Mouse (Mus musculus): ENCODE data around the gene Olfr118. TPM values are rescaled to one million over a fixed set of nuclear protein-coding genes. Genes with fewer than 3 reads are reported as not detected.
"Not testable (repeated sequence)": the region's sequence is repeated elsewhere in the genome, so short reads cannot be mapped to it uniquely, and the experiment has no call there.

The Olfr118 gene
- not detected in 2 replicates for polyA plus RNA-seq (2015; fragmentation: Nextera tagmentation; extraction: Ambion mirVana)

DNA sequence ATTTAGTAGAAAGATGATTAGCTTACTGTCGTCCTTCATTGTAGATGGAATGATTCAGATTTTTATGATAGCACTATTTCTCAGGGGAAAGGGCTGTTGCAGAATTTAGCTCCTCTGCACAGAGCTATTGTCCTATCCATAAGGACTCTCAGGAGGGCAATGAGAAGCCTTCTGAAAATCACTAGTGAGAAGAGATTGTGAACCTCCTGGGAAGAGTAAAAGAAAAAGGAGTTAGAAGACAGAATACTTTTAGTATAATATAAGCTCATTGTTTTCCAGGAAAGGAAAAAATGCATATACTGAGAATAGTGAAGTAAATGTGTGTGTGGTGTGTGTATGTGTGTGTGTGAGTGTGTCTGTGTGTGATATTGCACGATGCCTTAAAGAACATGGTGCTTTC lies at the start of gene Olfr118:
Gene Olfr118, plus strand, starts transcription at position 301 of the 400 bp plus-strand sequence.
- Histone ChIP-seq H3K27me3 (ENCODE audit: insufficient read depth, low read length) (no peaks in the 10 kb centered on the region), H3K4me1 (ENCODE audit: insufficient read depth) (no peaks in the 10 kb centered on the region), H3K27ac (ENCODE audit: low read depth) (no peak within 1 kb of the TSS), H3K36me3 (replicated peaks; ENCODE audit: insufficient read depth, low read length) (no peaks in the 10 kb centered on the region), H3K9ac (replicated peaks) (no peak within 1 kb of the TSS), H3K4me2 (ENCODE audit: low read depth, low read length) (no peak within 1 kb of the TSS), H3K4me3 (ENCODE audit: low read depth, low read length) (no peak within 1 kb of the TSS), H3K9me3 (ENCODE audit: low read length) (no peaks in the 10 kb centered on the region)
- no peak for ATAC-seq
- TF ChIP-seq CTCF (IDR thresholded peaks at IDR 0.05; ENCODE audit: low read depth) (no peak), EP300 (IDR thresholded peaks at IDR 0.05; ENCODE audit: low read depth) (no peak)
- 49% methylated on average over 2 of the region's 2 CpGs for WGBS (ENCODE audit: insufficient replicate concordance)
- DNase-seq, result no peak

DNA sequence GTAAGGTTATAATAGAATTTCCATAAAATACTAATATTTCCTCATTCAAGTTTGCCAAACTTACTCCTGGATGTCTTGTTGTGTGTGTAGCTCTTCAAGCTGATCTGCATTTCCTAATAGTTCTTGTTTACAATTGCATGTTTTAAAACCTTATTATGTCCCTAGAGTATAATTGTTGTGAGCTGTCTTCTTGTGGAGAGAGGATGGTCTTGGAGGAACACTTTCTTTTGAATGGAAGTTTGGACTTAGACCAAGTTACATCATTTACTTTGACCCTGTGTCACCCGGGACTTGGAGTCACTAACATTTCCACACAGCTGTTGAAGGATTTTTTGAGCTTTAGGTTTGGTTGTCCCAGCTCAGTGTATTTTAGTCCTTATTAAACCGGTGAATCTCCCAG lies 39.8 kb upstream of the Olfr118 start, which contains the start of the genes Olfr115 and Olfr116:
Gene Olfr115, minus strand, starts transcription at position 101 of the 400 bp plus-strand sequence.
Gene Olfr116, minus strand, starts transcription at position 191 of the 400 bp plus-strand sequence.
- DNase-seq (no peak), ATAC-seq (no peak)
- H3K36me3 ChIP-seq (replicated peaks; ENCODE audit: insufficient read depth, low read length), result no peaks in the 10 kb centered on the region
- H3K4me2 ChIP-seq (ENCODE audit: low read depth, low read length), result no peak within 1 kb of the TSS
- no peaks in the 10 kb centered on the region for H3K9me3 ChIP-seq (ENCODE audit: low read length)
- H3K27ac ChIP-seq (ENCODE audit: low read depth), result no peak within 1 kb of the TSS
- TF ChIP-seq CTCF (IDR thresholded peaks at IDR 0.05; ENCODE audit: low read depth) (no peak), EP300 (IDR thresholded peaks at IDR 0.05; ENCODE audit: low read depth) (no peak)
- no peaks in the 10 kb centered on the region for H3K4me1 ChIP-seq (ENCODE audit: insufficient read depth)
- WGBS (ENCODE audit: insufficient replicate concordance), result 79% methylated on average over 2 of the region's 2 CpGs
- H3K27me3 ChIP-seq (ENCODE audit: insufficient read depth, low read length), result no peaks in the 10 kb centered on the region
- no peak within 1 kb of the TSS for H3K4me3 ChIP-seq (ENCODE audit: low read depth, low read length)
- no peak within 1 kb of the TSS for H3K9ac ChIP-seq (replicated peaks)

DNA sequence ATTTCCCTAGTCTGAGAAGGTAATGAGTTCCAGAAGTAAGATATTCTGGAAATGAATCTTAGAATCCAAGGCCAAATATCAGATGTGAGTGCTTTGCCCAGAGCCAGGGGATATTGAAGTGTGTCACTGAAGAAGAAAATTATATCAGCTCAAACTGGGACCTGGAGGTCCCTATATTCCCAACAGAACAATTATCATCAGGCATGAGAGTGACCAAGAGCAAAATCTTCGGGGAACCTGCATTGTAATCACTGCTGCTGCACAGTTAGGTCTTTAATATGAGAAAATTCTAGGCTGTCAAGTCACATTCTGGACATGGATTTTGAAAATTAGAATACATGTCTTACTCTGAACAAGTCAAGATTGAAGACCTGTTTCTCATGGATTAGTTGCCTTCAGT lies 3.1 kb upstream of the Olfr118 start, which contains the start of gene Olfr117:
Gene Olfr117, minus strand, starts transcription at position 101 of the 400 bp plus-strand sequence.
- Histone ChIP-seq H3K4me2 (ENCODE audit: low read depth, low read length) (no peak within 1 kb of the TSS), H3K4me3 (ENCODE audit: low read depth, low read length) (no peak within 1 kb of the TSS), H3K4me1 (ENCODE audit: insufficient read depth) (no peaks in the 10 kb centered on the region), H3K27me3 (ENCODE audit: insufficient read depth, low read length) (no peaks in the 10 kb centered on the region), H3K27ac (ENCODE audit: low read depth) (no peak within 1 kb of the TSS), H3K9ac (replicated peaks) (no peak within 1 kb of the TSS), H3K36me3 (replicated peaks; ENCODE audit: insufficient read depth, low read length) (no peaks in the 10 kb centered on the region), H3K9me3 (ENCODE audit: low read length) (no peaks in the 10 kb centered on the region)
- TF ChIP-seq EP300 (IDR thresholded peaks at IDR 0.05; ENCODE audit: low read depth) (no peak), CTCF (IDR thresholded peaks at IDR 0.05; ENCODE audit: low read depth) (no peak)
- DNase-seq (no peak), ATAC-seq (no peak)
- WGBS (ENCODE audit: insufficient replicate concordance), result 43% methylated on average over 1 of the region's 1 CpGs

DNA sequence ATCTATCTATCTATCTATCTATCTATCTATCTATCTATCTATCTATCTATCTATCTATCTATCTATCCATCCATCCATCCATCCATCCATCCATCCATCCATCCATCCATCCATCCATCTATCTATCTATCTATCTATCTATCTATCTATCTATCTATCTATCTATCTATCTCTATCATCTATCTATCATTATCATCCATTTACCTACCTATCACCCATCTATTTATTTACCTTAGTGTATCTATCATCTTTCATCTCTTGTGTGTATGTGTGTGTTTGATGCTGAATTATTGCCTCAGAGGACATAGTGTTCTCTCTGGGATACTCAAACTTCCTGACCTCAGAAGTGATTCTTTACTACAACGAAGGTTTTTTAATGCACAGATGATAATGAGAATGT lies 29.5 kb downstream of the Olfr118 start, which contains the start of gene Olfr119:
Gene Olfr119, plus strand, starts transcription at position 301 of the 400 bp plus-strand sequence.
- not testable (repeated sequence) for H3K9ac ChIP-seq (replicated peaks); H3K27me3 ChIP-seq (ENCODE audit: insufficient read depth, low read length); DNase-seq; ATAC-seq; H3K9me3 ChIP-seq (ENCODE audit: low read length); H3K36me3 ChIP-seq (replicated peaks; ENCODE audit: insufficient read depth, low read length); H3K27ac ChIP-seq (ENCODE audit: low read depth); H3K4me1 ChIP-seq (ENCODE audit: insufficient read depth); H3K4me3 ChIP-seq (ENCODE audit: low read depth, low read length); H3K4me2 ChIP-seq (ENCODE audit: low read depth, low read length)
- WGBS (ENCODE audit: insufficient replicate concordance), result 68% methylated on average over 1 of the region's 1 CpGs

DNA sequence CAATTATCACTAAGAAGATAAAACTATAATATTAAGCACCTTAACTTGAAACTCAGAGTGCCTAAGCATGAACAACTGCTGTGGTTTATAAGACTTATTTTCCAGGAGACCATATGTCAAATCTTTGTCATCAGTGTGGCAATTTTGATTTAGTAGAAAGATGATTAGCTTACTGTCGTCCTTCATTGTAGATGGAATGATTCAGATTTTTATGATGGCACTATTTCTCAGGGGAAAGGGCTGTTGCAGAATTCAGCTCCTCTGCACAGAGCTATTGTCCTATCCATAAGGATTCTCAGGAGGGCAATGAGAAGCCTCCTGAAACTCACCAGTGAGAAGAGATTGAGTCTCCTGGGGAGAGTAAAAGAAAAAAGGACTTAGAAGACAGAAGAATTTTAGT lies 54.7 kb downstream of the Olfr118 start, which contains the start of gene Olfr120:
Gene Olfr120, plus strand, starts transcription at position 301 of the 400 bp plus-strand sequence.
- WGBS (ENCODE audit: insufficient replicate concordance), result 43% methylated on average over 1 of the region's 1 CpGs
- no peaks in the 10 kb centered on the region for H3K4me1 ChIP-seq (ENCODE audit: insufficient read depth)

More for the DNA sequence above, 54.7 kb downstream of the Olfr118 start, which contains the start of gene Olfr120:
- Histone ChIP-seq H3K4me3 (ENCODE audit: low read depth, low read length) (no peak within 1 kb of the TSS), H3K27ac (ENCODE audit: low read depth) (no peak within 1 kb of the TSS), H3K27me3 (ENCODE audit: insufficient read depth, low read length) (no peaks in the 10 kb centered on the region), H3K9me3 (ENCODE audit: low read length) (peaks cover 3% of the 10 kb centered on the region; the same call in 1 of the 2 replicates), H3K36me3 (replicated peaks; ENCODE audit: insufficient read depth, low read length) (no peaks in the 10 kb centered on the region), H3K9ac (replicated peaks) (no peak within 1 kb of the TSS), H3K4me2 (ENCODE audit: low read depth, low read length) (no peak within 1 kb of the TSS)
- no peak for TF ChIP-seq CTCF (IDR thresholded peaks at IDR 0.05; ENCODE audit: low read depth)
- no peak for TF ChIP-seq EP300 (IDR thresholded peaks at IDR 0.05; ENCODE audit: low read depth)
- ATAC-seq, result no peak
- DNase-seq, result no peak

Other genes with a start within 250 kb of the Olfr118 start
- not detected in 2 replicates for gene Olfr108, start 221.5 kb upstream of the Olfr118 start, polyA plus RNA-seq (2015; fragmentation: Nextera tagmentation; extraction: Ambion mirVana)
- not detected in 2 replicates for gene Olfr109, start 208.1 kb upstream of the Olfr118 start, polyA plus RNA-seq (2015; fragmentation: Nextera tagmentation; extraction: Ambion mirVana)
- gene H2-M2, start 183.4 kb upstream of the Olfr118 start, polyA plus RNA-seq (2015; fragmentation: Nextera tagmentation; extraction: Ambion mirVana), result not detected in 2 replicates
- not detected in 2 replicates for gene Olfr110, start 174.5 kb upstream of the Olfr118 start, polyA plus RNA-seq (2015; fragmentation: Nextera tagmentation; extraction: Ambion mirVana)
- not detected in 2 replicates for gene Olfr111, start 159.0 kb upstream of the Olfr118 start, polyA plus RNA-seq (2015; fragmentation: Nextera tagmentation; extraction: Ambion mirVana)
- not detected in 2 replicates for gene Olfr112, start 97.5 kb upstream of the Olfr118 start, polyA plus RNA-seq (2015; fragmentation: Nextera tagmentation; extraction: Ambion mirVana)
- not detected in 2 replicates for gene Olfr113, start 89.3 kb upstream of the Olfr118 start, polyA plus RNA-seq (2015; fragmentation: Nextera tagmentation; extraction: Ambion mirVana)
- not detected in 2 replicates for gene Olfr114, start 74.2 kb upstream of the Olfr118 start, polyA plus RNA-seq (2015; fragmentation: Nextera tagmentation; extraction: Ambion mirVana)
- not detected in 2 replicates for gene Olfr115, start 39.9 kb upstream of the Olfr118 start, polyA plus RNA-seq (2015; fragmentation: Nextera tagmentation; extraction: Ambion mirVana)
- gene Olfr116, start 39.8 kb upstream of the Olfr118 start, polyA plus RNA-seq (2015; fragmentation: Nextera tagmentation; extraction: Ambion mirVana), result not detected in 2 replicates
- not detected in 2 replicates for gene Olfr117, start 3.2 kb upstream of the Olfr118 start, polyA plus RNA-seq (2015; fragmentation: Nextera tagmentation; extraction: Ambion mirVana)
- not detected in 2 replicates for gene Olfr119, start 29.6 kb downstream of the Olfr118 start, polyA plus RNA-seq (2015; fragmentation: Nextera tagmentation; extraction: Ambion mirVana)
- not detected in 2 replicates for gene Olfr120, start 54.8 kb downstream of the Olfr118 start, polyA plus RNA-seq (2015; fragmentation: Nextera tagmentation; extraction: Ambion mirVana)
- gene Olfr121, start 81.9 kb downstream of the Olfr118 start, polyA plus RNA-seq (2015; fragmentation: Nextera tagmentation; extraction: Ambion mirVana), result not detected in 2 replicates
- not detected in 2 replicates for gene Olfr122, start 101.6 kb downstream of the Olfr118 start, polyA plus RNA-seq (2015; fragmentation: Nextera tagmentation; extraction: Ambion mirVana)
- not detected in 2 replicates for gene Olfr123, start 126.5 kb downstream of the Olfr118 start, polyA plus RNA-seq (2015; fragmentation: Nextera tagmentation; extraction: Ambion mirVana)
- gene Olfr124, start 132.9 kb downstream of the Olfr118 start, polyA plus RNA-seq (2015; fragmentation: Nextera tagmentation; extraction: Ambion mirVana), result not detected in 2 replicates
- gene Olfr125, start 166.0 kb downstream of the Olfr118 start, polyA plus RNA-seq (2015; fragmentation: Nextera tagmentation; extraction: Ambion mirVana), result not detected in 2 replicates
- gene Olfr126, start 180.5 kb downstream of the Olfr118 start, polyA plus RNA-seq (2015; fragmentation: Nextera tagmentation; extraction: Ambion mirVana), result not detected in 2 replicates
- gene Olfr127, start 233.4 kb downstream of the Olfr118 start, polyA plus RNA-seq (2015; fragmentation: Nextera tagmentation; extraction: Ambion mirVana), result not detected in 2 replicates